Mouse (Mus musculus): ENCODE results near the gene Smad1.

DNA sequence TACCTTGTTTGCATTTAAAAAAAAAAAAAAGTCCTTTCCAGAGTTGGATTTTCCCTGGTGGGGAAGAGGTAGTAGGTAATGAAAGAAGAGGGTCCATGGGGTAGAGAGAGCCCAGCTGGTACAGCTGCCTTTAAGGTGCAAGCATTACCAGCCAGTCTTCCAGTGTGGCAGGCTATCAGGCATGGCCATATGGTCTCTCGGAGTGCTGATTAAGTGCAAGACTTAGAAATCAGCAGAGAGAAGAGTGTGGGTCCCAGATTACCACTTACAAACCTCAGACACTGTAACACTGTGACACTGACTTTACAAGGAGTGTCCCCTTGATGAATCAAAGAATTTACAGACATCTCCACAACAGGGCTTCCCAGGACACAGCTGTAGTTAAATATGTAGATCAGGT is 18.9 kb downstream of the Smad1 start:
- TF ChIP-seq CTCF (IDR thresholded peaks at IDR 0.05; ENCODE audit: insufficient read depth, low read depth, low read length), result no peak
- no peak for TF ChIP-seq POLR2A (IDR thresholded peaks at IDR 0.05; ENCODE audit: insufficient read depth, low read depth, low read length)

Measured in olfactory bulb, adult 2 months (tissue).